Mouse (Mus musculus) embryonic facial prominence, embryonic 13.5 days (tissue): Measurements from ENCODE around the gene Lypd9. TPM values are rescaled to one million over a fixed set of nuclear protein-coding genes. Genes with fewer than 3 reads are reported as not detected.
"Not testable (repeated sequence)": the region's sequence is repeated elsewhere in the genome, so short reads cannot be mapped to it uniquely, and the experiment has no call there.

Experiments used
- ATAC-seq: fragments of 200-750 bp; cut with Nextera tagmentation; 2 replicates; pipeline ENCODE4 v1.8.0; 2017; ENCODE audit warnings: low read depth; ENCODE audit not compliant: insufficient number of reproducible peaks, insufficient read depth, low FRiP score, low TSS enrichment
- H3K27ac ChIP-seq: fragments of 300-500 bp; sonication (generic); 2 replicates; pipeline ENCODE4 v1.5.1; 2015; ENCODE audit warnings: moderate library complexity, mild to moderate bottlenecking, inconsistent platforms
- H3K27me3 ChIP-seq: fragments of 300-500 bp; sonication (generic); 2 replicates; pipeline ENCODE4 v1.6.1; 2015; ENCODE audit warnings: mild to moderate bottlenecking, inconsistent platforms
- H3K36me3 ChIP-seq: fragments of 300-500 bp; sonication (generic); 2 replicates; pipeline ENCODE4 v1.6.1; 2015; ENCODE audit warnings: mild to moderate bottlenecking, inconsistent platforms
- H3K4me1 ChIP-seq: fragments of 300-500 bp; sonication (generic); 2 replicates; pipeline ENCODE4 v1.6.1; 2015; ENCODE audit warnings: inconsistent platforms
- H3K4me2 ChIP-seq: fragments of 300-500 bp; sonication (generic); 2 replicates; pipeline ENCODE4 v1.6.1; 2015; ENCODE audit warnings: moderate library complexity, mild to moderate bottlenecking, inconsistent platforms
- H3K4me3 ChIP-seq: fragments of 300-500 bp; sonication (generic); 2 replicates; pipeline ENCODE4 v1.5.1; 2015; ENCODE audit warnings: mild to moderate bottlenecking, inconsistent platforms
- H3K9ac ChIP-seq: fragments of 300-500 bp; sonication (generic); 2 replicates; pipeline ENCODE4 v1.6.1; 2015; ENCODE audit warnings: mild to moderate bottlenecking, inconsistent platforms
- H3K9me3 ChIP-seq: fragments of 300-500 bp; sonication (generic); 2 replicates; pipeline ENCODE4 v1.6.1; 2016; ENCODE audit warnings: inconsistent platforms
- whole genome bisulfite sequencing: fragments of 180-500 bp; shearing (Covaris S2); methylation state at CpG from one replicate; pipeline ENCODE4 v1.1.7; 2015; ENCODE audit warnings: mixed read lengths; 5-methylcytosine and 5-hydroxymethylcytosine counted together
- polyA plus RNA-seq: library from polyadenylated mRNA; unstranded; fragments of >200 nt; fragmentation: Nextera tagmentation; extraction: Ambion mirVana; gene quantifications from 2 replicates; pipeline ENCODE4 v1.2.1, GENCODE M21; 2015

Lypd9 gene
- not detected in 2 replicates for polyA plus RNA-seq

- Histone ChIP-seq H3K4me1 (peaks cover 6% of the 10 kb centered on the region; the same call in 1 of the 2 replicates), H3K4me2 (no peak within 1 kb of the TSS), H3K9me3 (peaks cover 5% of the 10 kb centered on the region; the same call in 1 of the 2 replicates), H3K36me3 (no peaks in the 10 kb centered on the region), H3K27me3 (no peaks in the 10 kb centered on the region), H3K9ac (no peak within 1 kb of the TSS), H3K4me3 (no peak within 1 kb of the TSS), H3K27ac (no peak within 1 kb of the TSS)
- no peak for ATAC-seq
- 94% methylated on average over 9 of the region's 9 CpGs for WGBS
Observed at GRCm38 (mm10) chr11:58452759-58453158, at the start of gene Lypd9. Gene Lypd9 (minus strand): TSS chr11:58452923.

- not testable (repeated sequence) for ATAC-seq, H3K9ac ChIP-seq, H3K4me3 ChIP-seq
Observed at GRCm38 (mm10) chr11:58502472-58502871, 49.7 kb upstream of the Lypd9 start, which contains the start of gene Olfr331. Gene Olfr331 (minus strand): TSS chr11:58502572.

GRCm38 (mm10) chr11:58499290-58499689 lies 46.6 kb upstream of the Lypd9 start:
- Histone ChIP-seq H3K27ac (no peak overlapping the region), H3K4me2 (no peak overlapping the region), H3K9ac (no peak overlapping the region), H3K9me3 (no peaks in the 10 kb centered on the region), H3K4me3 (no peak overlapping the region), H3K27me3 (no peaks in the 10 kb centered on the region), H3K4me1 (no peaks in the 10 kb centered on the region), H3K36me3 (no peaks in the 10 kb centered on the region)
- no peak for ATAC-seq
- WGBS: 50% methylated on average over 3 of the region's 3 CpGs

More at GRCm38 (mm10) chr11:58502472-58502871, 49.7 kb upstream of the Lypd9 start, which contains the start of gene Olfr331:
- not testable (repeated sequence) for H3K4me1 ChIP-seq, H3K27me3 ChIP-seq, H3K9me3 ChIP-seq, H3K27ac ChIP-seq, H3K36me3 ChIP-seq, H3K4me2 ChIP-seq

GRCm38 (mm10) chr11:58498761-58499160 lies 46.0 kb upstream of the Lypd9 start:
- Histone ChIP-seq H3K4me1 (no peaks in the 10 kb centered on the region), H3K4me3 (no peak overlapping the region), H3K27me3 (no peaks in the 10 kb centered on the region), H3K9me3 (no peaks in the 10 kb centered on the region), H3K9ac (no peak overlapping the region), H3K36me3 (no peaks in the 10 kb centered on the region), H3K27ac (no peak overlapping the region), H3K4me2 (no peak overlapping the region)
- WGBS: 82% methylated on average over 9 of the region's 9 CpGs
- ATAC-seq: no peak

- 93% methylated on average over 2 of the region's 2 CpGs for WGBS
- no peak within 1 kb of the TSS for H3K4me2 ChIP-seq
- no peaks in the 10 kb centered on the region for H3K9me3 ChIP-seq
- H3K27ac ChIP-seq: no peak within 1 kb of the TSS
- H3K9ac ChIP-seq: no peak within 1 kb of the TSS
- H3K36me3 ChIP-seq: no peaks in the 10 kb centered on the region
- no peak for ATAC-seq
- no peak within 1 kb of the TSS for H3K4me3 ChIP-seq
- H3K27me3 ChIP-seq: no peaks in the 10 kb centered on the region
- H3K4me1 ChIP-seq: no peaks in the 10 kb centered on the region
Observed at GRCm38 (mm10) chr11:58492455-58492854, 39.7 kb upstream of the Lypd9 start, which contains the start of gene Olfr332. Gene Olfr332 (minus strand): TSS chr11:58492555.

- Histone ChIP-seq H3K27ac (no peak within 1 kb of the TSS), H3K27me3 (no peaks in the 10 kb centered on the region), H3K4me2 (no peak within 1 kb of the TSS), H3K4me1 (no peaks in the 10 kb centered on the region), H3K9ac (no peak within 1 kb of the TSS), H3K9me3 (no peaks in the 10 kb centered on the region), H3K36me3 (no peaks in the 10 kb centered on the region), H3K4me3 (no peak within 1 kb of the TSS)
- ATAC-seq: no peak
Observed at GRCm38 (mm10) chr11:58462170-58462569, 9.4 kb upstream of the Lypd9 start, which contains the start of gene Olfr30. Gene Olfr30 (minus strand): TSS chr11:58462270.

- Histone ChIP-seq H3K36me3 (no peaks in the 10 kb centered on the region), H3K4me3 (no peak overlapping the region), H3K9me3 (peaks cover 5% of the 10 kb centered on the region; the same call in 1 of the 2 replicates), H3K4me1 (peaks cover 6% of the 10 kb centered on the region; the same call in 1 of the 2 replicates), H3K9ac (no peak overlapping the region), H3K27ac (no peak overlapping the region), H3K27me3 (no peaks in the 10 kb centered on the region), H3K4me2 (no peak overlapping the region)
- WGBS: 12% methylated on average over 4 of the region's 4 CpGs
- no peak for ATAC-seq
Observed at GRCm38 (mm10) chr11:58453592-58453991, 869 bp upstream of the Lypd9 start.

- H3K4me2 ChIP-seq: no peak overlapping the region
- WGBS: 39% methylated on average over 5 of the region's 5 CpGs
- H3K27ac ChIP-seq: no peak overlapping the region
- no peaks in the 10 kb centered on the region for H3K36me3 ChIP-seq
- no peak overlapping the region for H3K9ac ChIP-seq
- H3K27me3 ChIP-seq: no peaks in the 10 kb centered on the region
- no peaks in the 10 kb centered on the region for H3K9me3 ChIP-seq
- H3K4me1 ChIP-seq: no peaks in the 10 kb centered on the region
- H3K4me3 ChIP-seq: no peak overlapping the region
- ATAC-seq: no peak
Observed at GRCm38 (mm10) chr11:58437866-58438265, 14.9 kb downstream of the Lypd9 start.

GRCm38 (mm10) chr11:58432259-58432658 lies 20.5 kb downstream of the Lypd9 start, which contains the start of gene Gm12253:
Gene Gm12253 (plus strand): TSS chr11:58432559.
- Histone ChIP-seq H3K27ac (no peak within 1 kb of the TSS), H3K27me3 (no peaks in the 10 kb centered on the region), H3K9me3 (no peaks in the 10 kb centered on the region), H3K9ac (no peak within 1 kb of the TSS), H3K4me2 (no peak within 1 kb of the TSS), H3K4me3 (no peak within 1 kb of the TSS), H3K4me1 (peaks cover 13% of the 10 kb centered on the region), H3K36me3 (no peaks in the 10 kb centered on the region)
- ATAC-seq: no peak
- 83% methylated on average over 3 of the region's 3 CpGs for WGBS

GRCm38 (mm10) chr11:58420815-58421214 lies 31.9 kb downstream of the Lypd9 start, which contains the start of gene 1810065E05Rik:
Gene 1810065E05Rik (plus strand): TSS chr11:58421111.
- H3K4me3 ChIP-seq: no peak within 1 kb of the TSS
- no peak within 1 kb of the TSS for H3K27ac ChIP-seq
- H3K9me3 ChIP-seq: no peaks in the 10 kb centered on the region
- no peak within 1 kb of the TSS for H3K4me2 ChIP-seq
- no peak for ATAC-seq
- no peaks in the 10 kb centered on the region for H3K27me3 ChIP-seq
- WGBS: 71% methylated on average over 1 of the region's 1 CpGs
- no peaks in the 10 kb centered on the region for H3K36me3 ChIP-seq
- no peaks in the 10 kb centered on the region for H3K4me1 ChIP-seq
- H3K9ac ChIP-seq: no peak within 1 kb of the TSS

GRCm38 (mm10) chr11:58418336-58418735 lies 34.4 kb downstream of the Lypd9 start:
- no peaks in the 10 kb centered on the region for H3K36me3 ChIP-seq
- H3K9me3 ChIP-seq: no peaks in the 10 kb centered on the region
- H3K27ac ChIP-seq: no peak overlapping the region
- no peak overlapping the region for H3K4me2 ChIP-seq
- no peaks in the 10 kb centered on the region for H3K4me1 ChIP-seq
- H3K9ac ChIP-seq: no peak overlapping the region
- ATAC-seq: no peak
- no peak overlapping the region for H3K4me3 ChIP-seq
- H3K27me3 ChIP-seq: no peaks in the 10 kb centered on the region
- WGBS: 74% methylated on average over 3 of the region's 3 CpGs

GRCm38 (mm10) chr11:58408066-58408465 lies 44.7 kb downstream of the Lypd9 start:
- 74% methylated on average over 3 of the region's 3 CpGs for WGBS
- H3K4me3 ChIP-seq: no peak overlapping the region
- H3K27me3 ChIP-seq: no peaks in the 10 kb centered on the region
- H3K9ac ChIP-seq: no peak overlapping the region
- no peaks in the 10 kb centered on the region for H3K9me3 ChIP-seq
- no peaks in the 10 kb centered on the region for H3K4me1 ChIP-seq
- no peak overlapping the region for H3K4me2 ChIP-seq
- no peak overlapping the region for H3K27ac ChIP-seq
- ATAC-seq: no peak
- no peaks in the 10 kb centered on the region for H3K36me3 ChIP-seq
